Mouse (Mus musculus): ENCODE data around the gene Slc35e4. TPM values are rescaled to one million over a fixed set of nuclear protein-coding genes. Genes with fewer than 3 reads are reported as not detected.
A peak's percentile ranks its signal among the peaks of the same experiment; 100 is the strongest.
"Not testable (repeated sequence)": the region's sequence is repeated elsewhere in the genome, so short reads cannot be mapped to it uniquely, and the experiment has no call there.

Slc35e4 gene
- 3.2 and 3.4 TPM in 2 replicates for polyA plus RNA-seq (2015; fragmentation: Nextera tagmentation; extraction: Ambion mirVana)

GRCm38 (mm10) chr11:3914109-3914840 is at the start of gene Slc35e4:
Gene Slc35e4 (minus strand): TSS chr11:3914664.
- Histone ChIP-seq H3K9me3 (no peaks in the 10 kb centered on the region), H3K4me1 (replicated peaks) (peaks cover 23% of the 10 kb centered on the region), H3K27ac (peak within 1 kb of the TSS; percentile 22; the same call in 1 of the 2 replicates), H3K4me3 (replicated peaks) (peak within 1 kb of the TSS; percentile 62), H3K27me3 (replicated peaks) (peaks cover 10% of the 10 kb centered on the region), H3K4me2 (replicated peaks) (peak within 1 kb of the TSS; percentile 95), H3K36me3 (no peaks in the 10 kb centered on the region), H3K9ac (peak within 1 kb of the TSS; percentile 43)
- under 1% methylated on average over 28 of the region's 28 CpGs for WGBS
- ATAC-seq, result peak; percentile 77

GRCm38 (mm10) chr11:3963610-3964415 is 49.3 kb upstream of the Slc35e4 start, which contains the start of gene Pes1:
Gene Pes1 (plus strand): TSS chr11:3963975.
- H3K4me3 ChIP-seq (replicated peaks), result peak within 1 kb of the TSS; percentile 69
- ATAC-seq, result peak; percentile 96
- peak within 1 kb of the TSS; percentile 89 for H3K9ac ChIP-seq
- H3K27ac ChIP-seq, result peak within 1 kb of the TSS; percentile 52
- no peaks in the 10 kb centered on the region for H3K27me3 ChIP-seq (replicated peaks)
- H3K9me3 ChIP-seq, result no peaks in the 10 kb centered on the region
- H3K4me1 ChIP-seq (replicated peaks), result peaks cover 5% of the 10 kb centered on the region
- under 1% methylated on average over 31 of the region's 31 CpGs for WGBS
- H3K4me2 ChIP-seq (replicated peaks), result peak within 1 kb of the TSS; percentile 62
- H3K36me3 ChIP-seq, result peaks cover 5% of the 10 kb centered on the region; the same call in 1 of the 2 replicates

GRCm38 (mm10) chr11:3963155-3963554 is 48.7 kb upstream of the Slc35e4 start:
- Histone ChIP-seq H3K4me2 (replicated peaks) (peak overlapping the region; percentile 62), H3K9me3 (no peaks in the 10 kb centered on the region), H3K4me1 (replicated peaks) (peaks cover 5% of the 10 kb centered on the region), H3K27ac (no peak overlapping the region), H3K4me3 (replicated peaks) (peak overlapping the region; percentile 69), H3K27me3 (replicated peaks) (no peaks in the 10 kb centered on the region), H3K9ac (peak overlapping the region; percentile 21; the same call in 1 of the 2 replicates), H3K36me3 (peaks cover under 1% of the 10 kb centered on the region; the same call in 1 of the 2 replicates)
- WGBS, result 81% methylated on average over 10 of the region's 10 CpGs
- peak; percentile 32 for ATAC-seq

- no peak for ATAC-seq
- Histone ChIP-seq H3K9me3 (no peaks in the 10 kb centered on the region), H3K4me1 (replicated peaks) (peaks cover 5% of the 10 kb centered on the region), H3K4me2 (replicated peaks) (no peak overlapping the region), H3K27me3 (replicated peaks) (no peaks in the 10 kb centered on the region), H3K27ac (no peak overlapping the region), H3K36me3 (no peaks in the 10 kb centered on the region), H3K4me3 (replicated peaks) (no peak overlapping the region), H3K9ac (no peak overlapping the region)
- WGBS, result 72% methylated on average over 3 of the region's 3 CpGs
These were observed 47.3 kb upstream of the Slc35e4 start for GRCm38 (mm10) chr11:3961761-3962160.

GRCm38 (mm10) chr11:3960901-3961300 is 46.4 kb upstream of the Slc35e4 start:
- WGBS, result 51% methylated on average over 2 of the region's 2 CpGs
- ATAC-seq, result no peak

GRCm38 (mm10) chr11:3955371-3955770 is 40.9 kb upstream of the Slc35e4 start:
- not testable (repeated sequence) for H3K4me3 ChIP-seq (replicated peaks); H3K9me3 ChIP-seq; ATAC-seq; H3K9ac ChIP-seq; H3K27ac ChIP-seq; H3K4me2 ChIP-seq (replicated peaks); H3K36me3 ChIP-seq; H3K27me3 ChIP-seq (replicated peaks); H3K4me1 ChIP-seq (replicated peaks)
- 75% methylated on average over 4 of the region's 4 CpGs for WGBS

More at GRCm38 (mm10) chr11:3960901-3961300, 46.4 kb upstream of the Slc35e4 start:
- no peak overlapping the region for H3K9ac ChIP-seq
- H3K27ac ChIP-seq, result no peak overlapping the region
- H3K4me1 ChIP-seq (replicated peaks), result peaks cover 3% of the 10 kb centered on the region; the same call in 1 of the 2 replicates
- H3K4me3 ChIP-seq (replicated peaks), result no peak overlapping the region
- no peaks in the 10 kb centered on the region for H3K36me3 ChIP-seq
- H3K9me3 ChIP-seq, result no peaks in the 10 kb centered on the region
- H3K4me2 ChIP-seq (replicated peaks), result no peak overlapping the region
- no peaks in the 10 kb centered on the region for H3K27me3 ChIP-seq (replicated peaks)

GRCm38 (mm10) chr11:3954876-3955275 is 40.4 kb upstream of the Slc35e4 start:
- H3K4me1 ChIP-seq (replicated peaks); H3K27ac ChIP-seq; ATAC-seq; H3K27me3 ChIP-seq (replicated peaks); H3K4me2 ChIP-seq (replicated peaks); H3K36me3 ChIP-seq; H3K4me3 ChIP-seq (replicated peaks); H3K9ac ChIP-seq; H3K9me3 ChIP-seq: not testable (repeated sequence)
- WGBS, result 85% methylated on average over 5 of the region's 5 CpGs

GRCm38 (mm10) chr11:3946386-3946785 is 31.9 kb upstream of the Slc35e4 start:
- H3K27ac ChIP-seq, result no peak overlapping the region
- ATAC-seq, result no peak
- WGBS, result 27% methylated on average over 1 of the region's 1 CpGs
- no peaks in the 10 kb centered on the region for H3K4me1 ChIP-seq (replicated peaks)
- H3K9me3 ChIP-seq, result no peaks in the 10 kb centered on the region
- H3K9ac ChIP-seq, result no peak overlapping the region
- 0 out of 2 replicates have a peak, but pooled peaks cover 3% of the 10 kb centered on the region for H3K27me3 ChIP-seq (replicated peaks)
- H3K4me2 ChIP-seq (replicated peaks), result no peak overlapping the region
- no peak overlapping the region for H3K4me3 ChIP-seq (replicated peaks)
- no peaks in the 10 kb centered on the region for H3K36me3 ChIP-seq

- H3K27me3 ChIP-seq (replicated peaks), result 0 out of 2 replicates have a peak, but pooled peaks cover 3% of the 10 kb centered on the region
- H3K36me3 ChIP-seq, result no peaks in the 10 kb centered on the region
- no peak for ATAC-seq
- no peak overlapping the region for H3K9ac ChIP-seq
- no peak overlapping the region for H3K27ac ChIP-seq
- no peak overlapping the region for H3K4me3 ChIP-seq (replicated peaks)
- H3K4me1 ChIP-seq (replicated peaks), result no peaks in the 10 kb centered on the region
- no peak overlapping the region for H3K4me2 ChIP-seq (replicated peaks)
- 88% methylated on average over 7 of the region's 7 CpGs for WGBS
- no peaks in the 10 kb centered on the region for H3K9me3 ChIP-seq
These were observed 26.9 kb upstream of the Slc35e4 start for GRCm38 (mm10) chr11:3941371-3941770.

GRCm38 (mm10) chr11:3937321-3937874 is 22.9 kb upstream of the Slc35e4 start:
- 72% methylated on average over 13 of the region's 13 CpGs for WGBS
- Histone ChIP-seq H3K4me2 (replicated peaks) (no peak overlapping the region), H3K27ac (no peak overlapping the region), H3K4me3 (replicated peaks) (no peak overlapping the region), H3K9ac (no peak overlapping the region), H3K36me3 (no peaks in the 10 kb centered on the region), H3K9me3 (no peaks in the 10 kb centered on the region), H3K4me1 (replicated peaks) (no peaks in the 10 kb centered on the region), H3K27me3 (replicated peaks) (no peaks in the 10 kb centered on the region)
- no peak for ATAC-seq

- Histone ChIP-seq H3K36me3 (no peaks in the 10 kb centered on the region), H3K27ac (no peak overlapping the region), H3K9me3 (no peaks in the 10 kb centered on the region), H3K4me3 (replicated peaks) (no peak overlapping the region), H3K9ac (no peak overlapping the region), H3K27me3 (replicated peaks) (no peaks in the 10 kb centered on the region), H3K4me2 (replicated peaks) (no peak overlapping the region), H3K4me1 (replicated peaks) (0 out of 2 replicates have a peak, but pooled peaks cover 1% of the 10 kb centered on the region)
- 82% methylated on average over 3 of the region's 3 CpGs for WGBS
- no peak for ATAC-seq
These were observed 21.9 kb upstream of the Slc35e4 start for GRCm38 (mm10) chr11:3936318-3936717.

- Histone ChIP-seq H3K9ac (no peak overlapping the region), H3K9me3 (no peaks in the 10 kb centered on the region), H3K27me3 (replicated peaks) (no peaks in the 10 kb centered on the region), H3K36me3 (no peaks in the 10 kb centered on the region), H3K4me1 (replicated peaks) (peaks cover 7% of the 10 kb centered on the region; the same call in 1 of the 2 replicates), H3K4me3 (replicated peaks) (no peak overlapping the region), H3K4me2 (replicated peaks) (no peak overlapping the region), H3K27ac (no peak overlapping the region)
- no peak for ATAC-seq
- 73% methylated on average over 4 of the region's 4 CpGs for WGBS
These were observed 20.7 kb upstream of the Slc35e4 start for GRCm38 (mm10) chr11:3935135-3935534.

Measured in intestine, embryonic 15.5 days (tissue).